Mouse (Mus musculus): ENCODE measurements at regions not wholly inside any gene's neighbourhood (a gene's known extent, or its start where the extent isn't known, plus 50 kb on each side); places are given as distances from the start of the nearest gene placed in this dataset.

GRCm38 (mm10) chr1:35535470-35535869 is 532.7 kb upstream of the Hs6st1 start:
- TF ChIP-seq CTCF (IDR thresholded peaks at IDR 0.05; ENCODE audit: insufficient read depth, low read depth, low read length): no peak
- TF ChIP-seq POLR2A (IDR thresholded peaks at IDR 0.05; ENCODE audit: insufficient read depth, low read depth, low read length): no peak
- no peak overlapping the region for H3K4me3 ChIP-seq (ENCODE audit: insufficient read depth, low read depth, low read length)
- no peaks in the 10 kb centered on the region for H3K4me1 ChIP-seq (ENCODE audit: control insufficient read depth, insufficient read depth, low read length)
- no peak overlapping the region for H3K27ac ChIP-seq (ENCODE audit: insufficient read depth, low read depth, low read length)

- TF ChIP-seq CTCF (IDR thresholded peaks at IDR 0.05; ENCODE audit: insufficient read depth, low read depth, low read length) (no peak), POLR2A (IDR thresholded peaks at IDR 0.05; ENCODE audit: insufficient read depth, low read depth, low read length) (no peak)
- WGBS: 67% methylated on average over 5 of the region's 5 CpGs
- H3K4me3 ChIP-seq (ENCODE audit: insufficient read depth, low read depth, low read length): no peak overlapping the region
- H3K27ac ChIP-seq (ENCODE audit: insufficient read depth, low read depth, low read length): no peak overlapping the region
- H3K4me1 ChIP-seq (ENCODE audit: control insufficient read depth, insufficient read depth, low read length): no peaks in the 10 kb centered on the region
These were observed 531.9 kb upstream of the Hs6st1 start for GRCm38 (mm10) chr1:35536276-35536675.

- 86% methylated on average over 3 of the region's 3 CpGs for whole genome bisulfite sequencing
- TF ChIP-seq CTCF (IDR thresholded peaks at IDR 0.05; ENCODE audit: insufficient read depth, low read depth, low read length) (no peak), POLR2A (IDR thresholded peaks at IDR 0.05; ENCODE audit: insufficient read depth, low read depth, low read length) (no peak)
- no peak overlapping the region for H3K4me3 ChIP-seq (ENCODE audit: insufficient read depth, low read depth, low read length)
These were observed 519.4 kb upstream of the Hs6st1 start for GRCm38 (mm10) chr1:35548845-35549244.

GRCm38 (mm10) chr1:35551503-35551902 is 516.7 kb upstream of the Hs6st1 start:
- Histone ChIP-seq H3K4me1 (ENCODE audit: control insufficient read depth, insufficient read depth, low read length) (no peaks in the 10 kb centered on the region), H3K4me3 (ENCODE audit: insufficient read depth, low read depth, low read length) (no peak overlapping the region), H3K27ac (ENCODE audit: insufficient read depth, low read depth, low read length) (no peak overlapping the region)
- TF ChIP-seq CTCF (IDR thresholded peaks at IDR 0.05; ENCODE audit: insufficient read depth, low read depth, low read length) (no peak), POLR2A (IDR thresholded peaks at IDR 0.05; ENCODE audit: insufficient read depth, low read depth, low read length) (no peak)
- 79% methylated on average over 1 of the region's 1 CpGs for WGBS

More at GRCm38 (mm10) chr1:35548845-35549244, 519.4 kb upstream of the Hs6st1 start:
- Histone ChIP-seq H3K4me1 (ENCODE audit: control insufficient read depth, insufficient read depth, low read length) (no peaks in the 10 kb centered on the region), H3K27ac (ENCODE audit: insufficient read depth, low read depth, low read length) (no peak overlapping the region)

GRCm38 (mm10) chr1:35562786-35563185 is 505.4 kb upstream of the Hs6st1 start:
- no peaks in the 10 kb centered on the region for H3K4me1 ChIP-seq (ENCODE audit: control insufficient read depth, insufficient read depth, low read length)
- TF ChIP-seq CTCF (IDR thresholded peaks at IDR 0.05; ENCODE audit: insufficient read depth, low read depth, low read length) (no peak), POLR2A (IDR thresholded peaks at IDR 0.05; ENCODE audit: insufficient read depth, low read depth, low read length) (no peak)
- H3K4me3 ChIP-seq (ENCODE audit: insufficient read depth, low read depth, low read length): no peak overlapping the region
- 86% methylated on average over 4 of the region's 4 CpGs for WGBS
- H3K27ac ChIP-seq (ENCODE audit: insufficient read depth, low read depth, low read length): no peak overlapping the region

- H3K4me3 ChIP-seq (ENCODE audit: insufficient read depth, low read depth, low read length): no peak overlapping the region
- no peaks in the 10 kb centered on the region for H3K4me1 ChIP-seq (ENCODE audit: control insufficient read depth, insufficient read depth, low read length)
- H3K27ac ChIP-seq (ENCODE audit: insufficient read depth, low read depth, low read length): no peak overlapping the region
- TF ChIP-seq CTCF (IDR thresholded peaks at IDR 0.05; ENCODE audit: insufficient read depth, low read depth, low read length): no peak
- TF ChIP-seq POLR2A (IDR thresholded peaks at IDR 0.05; ENCODE audit: insufficient read depth, low read depth, low read length): no peak
- 81% methylated on average over 1 of the region's 1 CpGs for WGBS
These were observed 493.0 kb upstream of the Hs6st1 start for GRCm38 (mm10) chr1:35575203-35575602.

GRCm38 (mm10) chr1:35579392-35579791 is 488.8 kb upstream of the Hs6st1 start:
- Histone ChIP-seq H3K4me1 (ENCODE audit: control insufficient read depth, insufficient read depth, low read length) (no peaks in the 10 kb centered on the region), H3K27ac (ENCODE audit: insufficient read depth, low read depth, low read length) (no peak overlapping the region), H3K4me3 (ENCODE audit: insufficient read depth, low read depth, low read length) (no peak overlapping the region)
- no peak for TF ChIP-seq CTCF (IDR thresholded peaks at IDR 0.05; ENCODE audit: insufficient read depth, low read depth, low read length)
- no peak for TF ChIP-seq POLR2A (IDR thresholded peaks at IDR 0.05; ENCODE audit: insufficient read depth, low read depth, low read length)
- 87% methylated on average over 3 of the region's 3 CpGs for WGBS

GRCm38 (mm10) chr1:35579992-35580391 is 488.2 kb upstream of the Hs6st1 start:
- Histone ChIP-seq H3K27ac (ENCODE audit: insufficient read depth, low read depth, low read length) (no peak overlapping the region), H3K4me3 (ENCODE audit: insufficient read depth, low read depth, low read length) (no peak overlapping the region), H3K4me1 (ENCODE audit: control insufficient read depth, insufficient read depth, low read length) (no peaks in the 10 kb centered on the region)
- TF ChIP-seq CTCF (IDR thresholded peaks at IDR 0.05; ENCODE audit: insufficient read depth, low read depth, low read length) (no peak), POLR2A (IDR thresholded peaks at IDR 0.05; ENCODE audit: insufficient read depth, low read depth, low read length) (no peak)
- WGBS: 83% methylated on average over 4 of the region's 4 CpGs

GRCm38 (mm10) chr1:35580474-35580873 is 487.7 kb upstream of the Hs6st1 start:
- Histone ChIP-seq H3K4me1 (ENCODE audit: control insufficient read depth, insufficient read depth, low read length) (no peaks in the 10 kb centered on the region), H3K4me3 (ENCODE audit: insufficient read depth, low read depth, low read length) (no peak overlapping the region), H3K27ac (ENCODE audit: insufficient read depth, low read depth, low read length) (no peak overlapping the region)
- TF ChIP-seq POLR2A (IDR thresholded peaks at IDR 0.05; ENCODE audit: insufficient read depth, low read depth, low read length) (no peak), CTCF (IDR thresholded peaks at IDR 0.05; ENCODE audit: insufficient read depth, low read depth, low read length) (no peak)
- WGBS: 71% methylated on average over 3 of the region's 3 CpGs

- TF ChIP-seq CTCF (IDR thresholded peaks at IDR 0.05; ENCODE audit: insufficient read depth, low read depth, low read length): no peak
- no peak for TF ChIP-seq POLR2A (IDR thresholded peaks at IDR 0.05; ENCODE audit: insufficient read depth, low read depth, low read length)
- whole genome bisulfite sequencing: 90% methylated on average over 2 of the region's 2 CpGs
- Histone ChIP-seq H3K4me3 (ENCODE audit: insufficient read depth, low read depth, low read length) (no peak overlapping the region), H3K4me1 (ENCODE audit: control insufficient read depth, insufficient read depth, low read length) (no peaks in the 10 kb centered on the region), H3K27ac (ENCODE audit: insufficient read depth, low read depth, low read length) (no peak overlapping the region)
These were observed 480.3 kb upstream of the Hs6st1 start for GRCm38 (mm10) chr1:35587900-35588299.

All from olfactory bulb, adult 2 months (tissue).